Mouse (Mus musculus): ENCODE data around the gene 4930438A08Rik.

DNA sequence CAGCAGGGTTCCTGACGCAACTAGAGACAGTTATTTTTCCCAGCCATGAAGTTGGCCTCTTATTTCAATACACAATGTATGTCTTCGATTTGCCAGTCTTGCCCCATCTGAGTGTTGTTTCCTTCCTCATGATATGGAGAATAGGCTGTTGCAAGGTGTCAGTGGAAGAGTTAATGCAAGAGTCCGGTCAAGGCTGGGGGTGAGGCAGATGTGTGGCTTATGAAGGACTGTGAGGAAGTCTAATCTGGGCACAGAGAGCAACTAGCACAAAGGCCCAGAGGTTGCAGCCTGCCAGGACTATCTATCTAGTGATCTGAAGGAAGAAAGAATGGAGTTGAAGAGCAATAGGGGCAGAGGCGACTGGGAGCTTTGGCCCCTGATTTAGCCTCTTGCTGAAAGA lies 14.4 kb upstream of the 4930438A08Rik start:
- TF ChIP-seq POLR2A (IDR thresholded peaks at IDR 0.05; ENCODE audit: insufficient read length, low read depth): no peak
- no peak for TF ChIP-seq POLR2AphosphoS2 (IDR thresholded peaks at IDR 0.05; ENCODE audit: insufficient read length, low read depth)
- TF ChIP-seq MAX (IDR thresholded peaks at IDR 0.05; ENCODE audit: low read depth): no peak
- TF ChIP-seq TCF12 (IDR thresholded peaks at IDR 0.05; ENCODE audit: insufficient read depth, poor library complexity, severe bottlenecking): no peak

Measured in myocyte (in vitro differentiated cells).